Mouse (Mus musculus) spleen, postnatal 10 days (tissue): ENCODE measurements around the gene Pigm.

Experiments used
- DNase-seq, 2 experiments: peaks; one replicate each; pipeline ENCODE4 v3.0.0; 2021 to 2022; ENCODE audit warnings: low spot score in 2 of 2

Gene Pigm

GRCm38 (mm10) chr1:172376198-172376667 is at the start of gene Pigm:
Gene Pigm (plus strand): TSS chr1:172376546.
- peak; percentile 94 to 99 for DNase-seq

DNA sequence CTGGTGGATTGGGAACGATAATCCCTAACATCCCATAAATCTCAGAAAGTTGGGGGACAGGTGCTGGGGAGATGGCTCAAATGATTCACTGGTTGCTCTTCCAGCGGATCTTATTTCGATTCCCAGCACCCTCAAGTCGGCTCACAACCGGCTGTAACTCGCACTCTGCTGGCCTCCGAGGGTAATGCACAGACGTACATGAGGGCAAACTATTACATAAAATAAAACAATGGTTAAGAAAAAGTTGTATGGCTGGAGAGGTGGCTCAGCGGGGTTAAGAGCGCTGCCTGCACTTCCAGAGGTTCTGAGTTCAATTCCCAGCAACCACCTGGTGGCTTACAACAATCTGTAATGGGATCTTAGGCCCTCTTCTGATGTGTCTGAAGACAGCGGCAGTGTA is 49.7 kb upstream of the Pigm start:
- no peak for DNase-seq

GRCm38 (mm10) chr1:172327206-172328001 is 48.9 kb upstream of the Pigm start:
- DNase-seq = no peak

GRCm38 (mm10) chr1:172328041-172328440 is 48.3 kb upstream of the Pigm start:
- no peak for DNase-seq

DNA sequence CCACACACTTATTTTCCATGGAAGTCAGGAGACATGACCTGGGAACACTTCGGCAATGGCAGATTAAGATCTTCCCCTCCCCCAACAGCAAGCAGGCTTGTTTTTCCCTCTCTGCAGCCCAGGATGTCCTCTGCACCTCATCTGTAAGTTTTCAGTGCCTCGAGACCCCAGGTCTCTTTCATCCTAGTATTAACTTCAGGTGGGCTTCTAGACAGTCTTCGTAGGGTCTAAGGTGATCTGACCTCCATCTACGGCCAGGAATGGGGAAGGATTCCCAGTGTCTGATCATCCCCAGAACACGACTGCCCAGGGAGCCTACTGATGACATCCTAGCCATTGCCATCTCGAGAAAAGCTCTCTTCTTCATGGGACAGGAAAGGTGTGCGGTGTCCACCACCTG is 47.9 kb upstream of the Pigm start:
- no peak for DNase-seq

DNA sequence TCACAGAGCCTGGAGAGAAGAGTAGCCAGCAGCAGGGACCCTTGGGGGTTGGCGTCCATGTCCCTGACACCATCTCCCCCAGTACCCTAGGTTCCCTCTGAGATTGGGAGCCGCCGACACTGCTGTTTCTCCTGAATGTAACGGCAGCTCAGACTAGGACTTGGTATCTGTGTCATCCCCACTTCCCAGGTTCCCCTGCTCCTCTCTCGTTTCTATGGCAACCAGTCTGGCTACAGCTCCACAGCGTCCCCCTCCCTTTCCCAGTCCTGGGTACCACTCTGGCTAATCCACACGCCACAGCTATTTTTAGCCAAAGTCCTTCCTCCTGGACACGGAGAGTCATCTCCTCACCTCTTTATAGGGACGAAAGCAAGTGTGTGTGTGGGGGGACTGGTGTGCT is 47.2 kb upstream of the Pigm start, which contains the start of gene Kcnj9:
Gene Kcnj9, minus strand, starts transcription at position 188 of the 400 bp plus-strand sequence.
- no peak for DNase-seq

- no peak for DNase-seq
These were observed 46.7 kb upstream of the Pigm start for GRCm38 (mm10) chr1:172329616-172330015.

- no peak for DNase-seq
These were observed 44.9 kb upstream of the Pigm start for GRCm38 (mm10) chr1:172331422-172331947.

DNA sequence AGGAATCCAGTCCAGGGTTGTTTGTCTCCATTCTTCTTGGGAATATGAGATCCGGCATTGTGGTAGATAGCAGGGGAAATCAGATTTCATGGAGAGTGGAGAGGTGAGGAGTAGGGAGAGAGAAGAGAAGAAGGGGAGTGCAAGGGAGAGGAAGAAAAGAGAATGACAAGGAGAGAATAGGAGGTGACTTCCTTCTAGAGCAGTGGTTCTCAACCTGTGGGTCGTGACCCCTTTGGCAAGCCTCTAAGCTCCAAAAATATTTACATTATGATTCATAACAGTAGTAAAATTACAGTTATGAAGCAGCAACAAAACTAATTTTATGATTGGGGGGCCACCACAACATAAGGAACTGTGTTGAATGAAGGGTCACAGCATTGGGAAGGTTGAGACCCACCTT is 43.4 kb upstream of the Pigm start:
- DNase-seq = no peak

DNA sequence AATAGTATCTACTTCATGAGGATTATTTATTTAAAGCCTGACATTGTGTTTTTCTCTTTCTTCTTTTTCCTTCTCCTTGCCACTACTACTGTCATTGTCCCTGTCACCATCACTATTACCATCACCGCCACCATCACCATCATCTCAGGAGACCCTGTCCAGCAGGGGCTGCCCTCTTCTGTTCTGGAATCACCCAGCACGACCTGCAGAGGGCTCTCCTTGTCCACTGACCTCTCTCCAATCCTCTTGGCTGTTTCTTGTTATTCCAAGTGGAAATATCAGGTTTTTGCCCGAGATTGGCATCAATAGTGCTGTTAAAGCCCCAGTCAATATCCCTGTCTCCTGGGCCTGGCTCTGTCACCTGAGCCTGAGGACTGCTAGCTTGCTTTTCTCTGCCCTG is 42.8 kb upstream of the Pigm start:
- DNase-seq = no peak

DNA sequence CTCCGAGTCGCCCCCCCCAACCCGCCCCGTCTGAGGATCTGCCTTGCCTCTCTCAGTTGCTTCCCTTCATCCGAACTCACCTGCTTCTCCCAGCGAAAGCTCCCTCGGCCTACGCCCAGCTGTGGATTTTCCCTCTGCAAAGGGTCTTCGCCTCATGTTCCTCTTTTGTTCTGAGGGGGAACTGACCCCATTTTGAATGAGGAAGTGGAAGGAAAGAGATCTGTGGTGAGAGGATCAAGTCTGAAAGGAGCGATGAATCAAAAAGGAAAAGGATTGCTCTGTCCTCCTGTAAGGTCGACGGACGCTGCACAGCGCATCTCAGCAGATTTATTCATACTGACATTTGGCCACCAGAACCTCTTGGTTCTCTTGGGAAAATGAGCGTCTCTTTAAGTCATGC is 40.5 kb upstream of the Pigm start:
- no peak for DNase-seq

GRCm38 (mm10) chr1:172337411-172338185 is 38.7 kb upstream of the Pigm start:
- no peak for DNase-seq

DNA sequence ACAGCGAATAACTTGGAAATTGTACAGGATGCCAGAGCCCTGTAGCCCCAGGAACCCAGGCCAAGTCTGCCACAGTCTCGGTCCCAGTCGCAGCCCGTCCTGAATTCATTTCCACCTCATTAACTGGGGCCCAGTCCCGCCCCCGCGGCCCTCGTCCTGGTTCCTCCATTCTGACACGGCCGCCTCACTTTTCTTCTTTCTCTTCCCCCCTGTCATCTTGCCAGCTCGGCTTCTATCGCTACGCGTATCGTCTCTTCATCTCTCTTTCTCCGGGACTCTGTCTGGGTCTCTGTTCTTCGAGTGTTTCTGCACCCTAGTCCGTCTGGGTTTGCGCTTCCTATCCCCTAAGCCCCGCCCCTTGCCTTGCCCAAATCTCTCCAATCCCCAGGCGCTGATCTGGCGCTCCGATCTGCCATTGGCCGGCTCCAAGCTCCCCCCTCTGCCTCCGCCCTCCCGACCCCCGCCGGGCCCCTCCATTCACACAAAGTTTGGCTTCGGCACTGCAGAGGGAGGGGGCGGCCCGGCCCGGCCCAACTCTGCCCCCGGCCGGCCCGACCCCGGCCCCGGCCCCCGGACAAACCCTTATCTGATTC is 35.5 kb upstream of the Pigm start, which contains the start of gene Kcnj10:
Gene Kcnj10, plus strand, starts transcription at position 482 of the 593 bp plus-strand sequence.
- DNase-seq = peak; percentile 26 to 77

DNA sequence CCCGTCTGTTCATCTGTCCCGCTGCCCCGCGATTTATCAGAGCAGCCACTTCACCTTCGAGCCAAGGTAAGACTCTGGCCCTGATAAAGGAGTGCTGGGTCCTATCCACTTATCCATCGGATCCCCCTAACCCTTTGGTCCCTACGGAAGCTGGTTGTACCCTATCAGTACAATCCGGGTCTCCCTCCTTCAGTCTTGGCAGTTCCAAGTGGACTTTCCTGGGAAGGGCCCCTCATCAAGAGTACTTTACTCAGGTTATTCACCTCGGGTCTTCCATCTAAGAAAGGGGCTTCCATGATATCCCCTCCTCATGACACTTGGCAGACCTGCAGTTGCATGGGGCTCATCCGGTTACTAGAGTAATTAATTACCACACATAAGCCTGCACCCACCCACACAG is 35.0 kb upstream of the Pigm start:
- no peak for DNase-seq

DNA sequence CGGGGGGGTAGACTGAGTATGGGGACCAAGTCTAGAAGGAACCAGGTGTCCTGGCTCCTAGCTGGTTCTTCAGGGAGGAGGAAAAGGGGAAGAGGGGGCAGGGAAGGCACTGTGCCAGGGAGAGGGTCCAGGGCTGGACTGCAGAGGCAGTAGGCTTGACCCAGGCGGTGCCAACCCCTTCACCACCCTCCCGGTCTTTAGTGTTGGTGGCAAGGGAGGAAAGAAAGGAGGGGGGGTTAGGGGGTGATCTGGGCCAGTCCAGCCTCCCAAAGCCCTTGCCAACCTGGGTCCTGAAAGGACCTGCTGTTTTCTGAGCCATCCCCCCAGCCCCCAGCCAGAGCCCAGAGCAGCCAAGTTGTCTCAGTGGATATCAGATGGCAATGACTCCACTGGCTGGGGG is 33.6 kb upstream of the Pigm start:
- no peak for DNase-seq

GRCm38 (mm10) chr1:172343914-172344313 is 32.4 kb upstream of the Pigm start:
- DNase-seq = no peak

DNA sequence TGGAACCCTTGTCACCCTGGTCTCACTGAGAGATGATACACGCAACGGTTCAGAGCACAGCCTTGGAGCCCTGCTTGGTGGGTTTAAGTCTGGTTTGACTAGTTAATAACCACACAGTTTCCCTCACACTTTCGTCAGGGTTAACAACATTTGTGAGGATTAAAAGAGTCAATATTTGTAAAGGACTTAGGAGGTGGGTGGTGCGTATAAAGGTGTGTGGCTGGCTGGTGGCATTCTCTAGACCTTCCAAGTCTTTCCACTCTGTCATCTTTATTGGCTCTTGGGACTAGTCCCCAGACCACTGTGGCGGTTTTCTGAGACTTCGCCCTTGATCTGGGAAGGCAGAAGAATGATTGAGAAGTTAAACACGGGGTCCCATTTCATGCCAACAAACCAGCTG is 31.5 kb upstream of the Pigm start:
- no peak for DNase-seq

DNA sequence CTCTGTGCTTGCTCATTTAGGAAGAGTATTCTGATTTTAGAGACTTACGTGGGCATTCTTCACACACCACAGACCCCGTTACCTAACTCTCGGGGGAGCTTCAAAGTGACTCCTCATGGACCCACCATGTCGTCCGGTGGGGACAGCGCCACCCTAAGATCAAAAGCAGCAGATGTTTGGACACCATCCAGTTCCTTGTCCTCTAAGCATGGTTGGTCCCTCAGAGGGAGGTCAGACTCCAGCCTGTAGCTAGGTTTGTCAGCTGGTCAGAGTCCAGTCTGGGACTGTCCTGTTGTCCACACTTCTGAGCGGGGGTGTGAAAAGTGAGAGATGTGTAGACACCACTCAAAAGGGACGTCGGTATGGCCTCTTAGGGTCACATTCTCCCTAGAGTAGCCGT is 29.6 kb upstream of the Pigm start:
- no peak for DNase-seq

- DNase-seq = no peak
These were observed 29.0 kb upstream of the Pigm start for GRCm38 (mm10) chr1:172347382-172347781.

- DNase-seq = no peak
These were observed 26.8 kb upstream of the Pigm start for GRCm38 (mm10) chr1:172349504-172349903.

DNA sequence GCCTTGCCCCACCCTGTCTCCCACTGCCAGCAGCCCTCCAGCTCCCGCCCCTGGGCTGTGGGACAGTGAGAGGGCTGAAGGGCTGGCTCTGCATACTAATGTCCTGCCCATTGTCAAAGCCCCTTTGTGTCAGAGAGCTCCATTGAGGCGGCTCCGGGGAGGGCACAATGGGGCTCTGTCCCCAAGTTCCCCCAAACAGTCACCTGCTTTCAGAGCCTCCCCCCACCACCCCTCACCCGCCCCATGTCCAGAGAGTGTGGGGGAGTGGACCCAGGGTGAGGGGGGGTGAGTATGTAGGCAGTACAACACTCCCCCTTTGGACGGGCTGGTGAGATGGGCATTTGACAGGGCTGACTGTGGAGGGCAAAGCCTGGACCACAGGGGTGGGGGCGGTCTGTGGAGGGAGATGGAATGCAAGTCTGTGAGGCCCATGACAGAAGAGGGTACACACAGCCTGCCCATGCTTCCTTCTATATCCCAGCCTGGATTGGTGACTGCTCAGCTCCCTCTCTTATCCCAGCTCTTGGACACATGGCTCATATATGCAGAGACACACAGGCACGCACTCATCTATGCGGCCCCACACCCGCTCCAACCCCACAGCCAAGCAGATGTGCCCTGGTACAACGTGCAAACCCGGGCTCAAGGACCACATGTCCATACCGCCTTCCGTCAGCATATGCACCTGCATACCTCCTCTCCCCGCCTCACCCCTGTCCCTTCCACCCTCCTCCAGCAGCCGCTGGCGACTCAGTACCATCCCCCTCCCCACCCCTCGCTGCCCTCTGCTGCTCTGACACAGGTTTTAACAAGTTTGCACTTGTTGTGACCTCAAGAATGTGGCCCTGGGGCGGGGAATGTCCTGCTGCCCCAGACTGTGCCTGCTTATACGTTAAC is 26.2 kb upstream of the Pigm start:
- DNase-seq = no peak
